Mouse (Mus musculus) forebrain, embryonic 12.5 days (tissue): ENCODE measurements around the gene Spata3. TPM values are rescaled to one million over a fixed set of nuclear protein-coding genes. Genes with fewer than 3 reads are reported as not detected.
"Not testable (repeated sequence)": the region's sequence is repeated elsewhere in the genome, so short reads cannot be mapped to it uniquely, and the experiment has no call there.

Experiments used
- ATAC-seq: fragments of 200-750 bp; cut with Nextera tagmentation; 2 replicates; pipeline ENCODE4 v1.8.0; 2017; ENCODE audit warnings: moderate TSS enrichment; ENCODE audit not compliant: low FRiP score
- H3K27ac ChIP-seq: fragments of 300-500 bp; sonication (generic); 2 replicates; pipeline ENCODE4 v1.5.1; 2016; ENCODE audit warnings: mild to moderate bottlenecking
- H3K27me3 ChIP-seq: fragments of 300-500 bp; sonication (generic); 2 replicates; pipeline ENCODE4 v1.6.1; 2016; ENCODE audit warnings: mild to moderate bottlenecking
- H3K36me3 ChIP-seq: fragments of 300-500 bp; sonication (generic); replicated peaks from 2 replicates; pipeline ENCODE4 v1.6.1; 2016; ENCODE audit warnings: mild to moderate bottlenecking
- H3K4me1 ChIP-seq: fragments of 300-500 bp; sonication (generic); 2 replicates; pipeline ENCODE4 v1.6.1; 2016
- H3K4me2 ChIP-seq: fragments of 300-500 bp; sonication (generic); 2 replicates; pipeline ENCODE4 v1.6.1; 2016; ENCODE audit warnings: mild to moderate bottlenecking, moderate library complexity
- H3K4me3 ChIP-seq: fragments of 300-500 bp; sonication (generic); replicated peaks from 2 replicates; pipeline ENCODE4 v1.5.1; 2016; ENCODE audit warnings: mild to moderate bottlenecking
- H3K9ac ChIP-seq: fragments of 300-500 bp; sonication (generic); 2 replicates; pipeline ENCODE4 v1.6.1; 2016; ENCODE audit warnings: mild to moderate bottlenecking
- H3K9me3 ChIP-seq: fragments of 300-500 bp; sonication (generic); 2 replicates; pipeline ENCODE4 v1.6.1; 2016
- WGBS: fragments of 180-500 bp; shearing (Covaris S2); methylation state at CpG from one replicate; pipeline ENCODE4 v1.1.7; 2016; 5-methylcytosine and 5-hydroxymethylcytosine counted together
- polyA plus RNA-seq: library from polyadenylated mRNA; unstranded; fragments of >200 nt; fragmentation: Nextera tagmentation; extraction: Ambion mirVana; gene quantifications from 2 replicates; pipeline ENCODE4 v1.2.1, GENCODE M21; 2016

Gene Spata3
- not detected in 2 replicates for polyA plus RNA-seq

DNA sequence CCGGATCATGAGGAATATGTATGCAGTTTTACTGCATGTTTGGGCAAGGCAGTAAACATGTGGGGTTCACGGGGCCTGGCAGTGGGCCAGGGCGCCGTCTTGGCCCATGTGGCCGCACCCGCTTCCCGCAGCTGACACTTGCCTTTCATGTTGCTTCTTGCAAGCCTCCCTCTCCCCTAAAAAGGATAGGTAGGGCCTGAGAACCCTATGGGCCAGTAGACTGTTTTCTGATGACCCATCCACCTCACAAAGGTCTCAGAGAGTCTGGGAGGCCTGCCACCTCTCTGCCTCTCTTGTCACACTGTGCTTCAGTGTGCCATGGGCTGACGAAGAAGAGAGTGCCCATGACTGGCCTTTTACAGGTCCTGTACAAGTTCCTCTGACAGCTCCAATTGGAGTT lies at the start of gene Spata3:
TSS of gene Spata3 (plus strand) at position 301 of the 400 bp plus-strand sequence.
- 93% methylated on average over 8 of the region's 8 CpGs for WGBS
- no peak within 1 kb of the TSS for H3K9ac ChIP-seq
- H3K36me3 ChIP-seq = no peaks in the 10 kb centered on the region
- H3K27ac ChIP-seq = no peak within 1 kb of the TSS
- H3K4me3 ChIP-seq = no peak within 1 kb of the TSS
- H3K4me1 ChIP-seq = peaks cover 13% of the 10 kb centered on the region
- H3K9me3 ChIP-seq = no peaks in the 10 kb centered on the region
- no peak within 1 kb of the TSS for H3K4me2 ChIP-seq
- ATAC-seq = no peak
- peaks cover 42% of the 10 kb centered on the region for H3K27me3 ChIP-seq

DNA sequence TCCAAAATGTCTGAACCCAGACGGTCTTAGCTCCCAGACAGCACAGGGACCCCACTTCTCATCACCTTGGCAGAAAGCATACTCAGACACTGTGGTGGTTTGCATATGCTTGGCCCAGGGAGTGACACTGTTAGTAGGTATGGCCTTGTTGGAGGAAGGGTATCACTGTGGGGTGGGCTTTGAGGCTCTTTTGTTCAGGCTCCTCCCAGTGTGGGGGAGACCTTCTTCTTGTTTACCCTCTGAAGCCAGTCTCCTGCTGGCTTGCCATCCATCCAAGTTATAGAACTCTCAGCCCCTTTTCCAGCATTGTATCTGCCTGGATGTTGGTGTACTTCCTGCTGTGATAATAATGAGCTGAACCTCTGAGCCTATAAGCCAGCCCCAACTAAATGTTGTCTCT lies 47.5 kb upstream of the Spata3 start:
- Histone ChIP-seq H3K9me3 (no peaks in the 10 kb centered on the region), H3K4me1 (no peaks in the 10 kb centered on the region), H3K27ac (no peak overlapping the region), H3K36me3 (no peaks in the 10 kb centered on the region), H3K4me3 (no peak overlapping the region), H3K9ac (no peak overlapping the region), H3K27me3 (no peaks in the 10 kb centered on the region), H3K4me2 (no peak overlapping the region)
- no peak for ATAC-seq
- 87% methylated on average over 1 of the region's 1 CpGs for WGBS

DNA sequence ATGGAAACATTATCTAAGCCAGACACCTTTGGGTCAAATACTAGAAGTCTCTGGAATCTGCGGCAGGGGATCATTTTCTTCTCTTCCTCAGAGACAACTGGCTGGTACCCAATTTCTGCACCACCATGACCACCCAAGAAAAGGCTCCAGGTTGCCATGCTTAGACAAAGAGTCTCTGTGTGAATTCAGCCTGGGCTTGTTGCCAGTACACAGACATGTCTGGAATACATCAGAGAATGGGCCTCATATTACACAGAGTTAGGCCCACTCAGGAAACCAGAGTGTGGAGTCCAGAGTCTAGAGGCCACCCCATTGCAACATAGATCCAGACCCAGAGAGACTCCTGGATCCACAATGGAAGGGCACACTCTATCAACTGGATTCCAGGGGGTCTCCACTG lies 47.1 kb upstream of the Spata3 start:
- H3K27me3 ChIP-seq = no peaks in the 10 kb centered on the region
- ATAC-seq = no peak
- H3K9me3 ChIP-seq = no peaks in the 10 kb centered on the region
- H3K36me3 ChIP-seq = no peaks in the 10 kb centered on the region
- no peak overlapping the region for H3K4me2 ChIP-seq
- H3K9ac ChIP-seq = no peak overlapping the region
- no peaks in the 10 kb centered on the region for H3K4me1 ChIP-seq
- no peak overlapping the region for H3K4me3 ChIP-seq
- H3K27ac ChIP-seq = no peak overlapping the region
- 85% methylated on average over 1 of the region's 1 CpGs for WGBS

GRCm38 (mm10) chr1:85971070-85971469 lies 45.5 kb upstream of the Spata3 start:
- 86% methylated on average over 3 of the region's 3 CpGs for WGBS
- H3K9me3 ChIP-seq = no peaks in the 10 kb centered on the region
- H3K27me3 ChIP-seq = no peaks in the 10 kb centered on the region
- H3K36me3 ChIP-seq = no peaks in the 10 kb centered on the region
- ATAC-seq = no peak
- no peaks in the 10 kb centered on the region for H3K4me1 ChIP-seq
- no peak overlapping the region for H3K4me3 ChIP-seq
- no peak overlapping the region for H3K27ac ChIP-seq
- no peak overlapping the region for H3K9ac ChIP-seq
- H3K4me2 ChIP-seq = no peak overlapping the region

DNA sequence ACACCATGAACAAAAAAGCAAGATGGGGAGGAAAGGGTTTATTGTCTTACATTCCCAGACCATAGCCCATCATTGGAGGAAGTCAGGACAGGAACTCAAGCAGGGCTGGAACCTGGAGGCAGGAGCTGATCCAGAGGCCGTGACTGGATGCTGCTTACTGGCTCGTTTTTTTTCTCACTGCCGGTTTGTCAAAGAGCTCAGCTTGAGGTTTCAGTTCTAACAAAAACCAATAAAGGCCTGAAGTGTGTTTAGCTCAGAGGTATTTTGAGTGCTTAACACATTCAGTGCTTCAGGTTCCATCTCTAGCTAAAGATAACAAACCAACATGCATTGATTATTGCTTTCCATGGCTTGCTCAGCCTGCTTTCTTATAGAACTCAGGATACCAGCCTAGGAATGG lies 44.3 kb upstream of the Spata3 start:
- Histone ChIP-seq H3K4me3 (no peak overlapping the region), H3K27me3 (no peaks in the 10 kb centered on the region), H3K4me2 (no peak overlapping the region), H3K36me3 (no peaks in the 10 kb centered on the region), H3K9me3 (no peaks in the 10 kb centered on the region), H3K4me1 (no peaks in the 10 kb centered on the region), H3K27ac (no peak overlapping the region), H3K9ac (no peak overlapping the region)
- WGBS = 67% methylated on average over 3 of the region's 3 CpGs
- ATAC-seq = no peak

DNA sequence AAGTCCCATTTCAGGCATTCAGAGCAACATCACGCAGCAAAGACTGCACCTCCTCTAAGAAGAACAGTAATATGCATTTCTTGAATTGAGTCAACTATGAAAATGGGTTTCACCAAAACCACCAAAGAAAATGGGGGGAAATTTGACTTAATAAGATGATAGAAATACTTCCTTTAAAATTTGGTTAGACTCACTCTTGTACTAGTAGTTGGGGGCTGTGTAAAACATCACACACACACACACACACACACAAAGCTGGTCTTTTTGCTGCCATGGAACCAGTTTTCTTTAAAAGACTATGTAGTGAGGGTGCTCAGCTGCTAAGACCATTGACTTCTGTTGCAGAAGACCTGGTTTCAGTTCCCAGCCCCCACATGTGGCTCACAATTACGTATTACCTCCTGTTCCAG lies 43.1 kb upstream of the Spata3 start:
- H3K27me3 ChIP-seq = no peaks in the 10 kb centered on the region
- no peaks in the 10 kb centered on the region for H3K36me3 ChIP-seq
- no peak overlapping the region for H3K4me3 ChIP-seq
- H3K9me3 ChIP-seq = no peaks in the 10 kb centered on the region
- H3K4me1 ChIP-seq = no peaks in the 10 kb centered on the region
- ATAC-seq = no peak
- H3K9ac ChIP-seq = no peak overlapping the region
- no peak overlapping the region for H3K27ac ChIP-seq
- H3K4me2 ChIP-seq = no peak overlapping the region
- WGBS = 84% methylated on average over 2 of the region's 2 CpGs

DNA sequence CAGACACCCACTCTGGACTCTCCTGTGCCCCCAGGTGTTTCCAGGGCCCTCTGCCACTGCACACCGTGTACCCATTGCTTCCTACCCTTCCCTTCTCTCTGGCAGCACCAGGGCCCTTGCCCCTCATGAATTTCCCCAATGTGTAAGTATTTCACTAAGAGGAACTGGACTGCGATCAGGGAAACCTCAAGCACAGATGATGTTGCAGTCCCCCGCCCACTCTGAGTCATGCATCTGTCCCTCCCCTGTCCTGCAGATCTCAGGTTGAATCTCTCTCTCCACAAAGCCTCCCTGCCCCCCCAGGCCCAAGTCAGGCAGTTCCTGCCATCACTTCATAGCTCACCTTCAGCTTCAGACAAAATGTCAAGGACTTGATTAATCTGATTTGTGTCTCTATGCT lies 38.9 kb upstream of the Spata3 start:
- no peak for ATAC-seq
- H3K9ac ChIP-seq = no peak overlapping the region
- no peaks in the 10 kb centered on the region for H3K9me3 ChIP-seq
- WGBS = 81% methylated on average over 3 of the region's 3 CpGs
- no peak overlapping the region for H3K27ac ChIP-seq
- H3K27me3 ChIP-seq = no peaks in the 10 kb centered on the region
- no peaks in the 10 kb centered on the region for H3K4me1 ChIP-seq
- H3K4me2 ChIP-seq = no peak overlapping the region
- H3K4me3 ChIP-seq = no peak overlapping the region
- no peaks in the 10 kb centered on the region for H3K36me3 ChIP-seq

DNA sequence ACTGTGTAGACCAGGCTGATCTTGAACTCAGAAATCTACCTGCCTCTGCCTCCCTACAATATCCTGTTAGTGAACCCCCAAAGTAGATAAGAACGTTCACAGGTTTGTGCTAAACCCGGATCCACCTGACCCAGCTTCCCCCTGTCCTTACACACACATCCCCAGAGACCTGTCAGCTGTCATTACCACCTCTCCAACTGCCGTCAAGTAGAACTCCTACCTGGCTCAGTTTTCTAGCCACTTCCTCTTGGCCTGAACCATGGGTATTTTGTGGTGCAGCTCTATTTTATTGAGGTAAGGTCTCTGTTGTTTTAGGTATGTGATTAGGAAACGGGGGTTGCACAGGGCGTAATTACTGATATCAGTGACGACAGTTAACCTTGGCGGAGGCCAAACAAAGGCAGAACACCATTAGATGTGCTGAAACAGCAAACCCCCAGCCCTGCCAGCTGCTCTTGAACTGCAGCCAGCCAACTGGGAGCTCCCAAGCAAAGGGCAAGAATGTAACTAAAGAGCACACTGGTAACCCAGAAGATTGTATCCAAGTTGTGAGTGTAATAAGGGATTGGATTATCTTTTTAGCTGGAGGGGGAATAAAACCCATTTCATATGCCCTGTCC lies 34.8 kb upstream of the Spata3 start:
- Histone ChIP-seq H3K9ac (no peak overlapping the region), H3K27me3 (no peaks in the 10 kb centered on the region), H3K4me1 (no peaks in the 10 kb centered on the region), H3K36me3 (no peaks in the 10 kb centered on the region), H3K4me2 (no peak overlapping the region), H3K4me3 (no peak overlapping the region), H3K9me3 (no peaks in the 10 kb centered on the region), H3K27ac (no peak overlapping the region)
- ATAC-seq = no peak
- 74% methylated on average over 7 of the region's 7 CpGs for WGBS

- Histone ChIP-seq H3K9ac (no peak overlapping the region), H3K27ac (no peak overlapping the region), H3K4me2 (no peak overlapping the region), H3K27me3 (no peaks in the 10 kb centered on the region), H3K36me3 (no peaks in the 10 kb centered on the region), H3K4me1 (no peaks in the 10 kb centered on the region), H3K4me3 (no peak overlapping the region), H3K9me3 (no peaks in the 10 kb centered on the region)
- no peak for ATAC-seq
- WGBS = 80% methylated on average over 3 of the region's 3 CpGs
These were observed 30.8 kb upstream of the Spata3 start for GRCm38 (mm10) chr1:85985784-85986183.

DNA sequence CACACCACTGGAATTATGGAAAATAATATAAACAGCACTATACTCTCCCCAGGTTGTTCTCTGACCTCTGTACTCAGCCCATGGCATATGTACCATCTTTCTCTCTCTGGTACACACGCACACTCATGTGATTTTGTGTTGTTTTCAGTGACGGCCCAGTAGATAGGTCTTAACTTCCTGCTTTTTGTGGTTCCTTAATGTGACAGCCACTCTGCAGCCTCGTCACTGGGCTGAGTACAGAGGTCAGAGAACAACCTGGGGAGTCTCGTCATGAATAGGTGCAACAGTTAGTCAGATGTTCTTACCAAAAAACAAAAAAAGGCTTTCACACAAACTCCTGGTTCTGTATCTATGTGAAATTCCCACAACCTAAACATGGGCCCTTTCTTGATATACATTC lies 28.3 kb upstream of the Spata3 start:
- no peaks in the 10 kb centered on the region for H3K9me3 ChIP-seq
- H3K4me3 ChIP-seq = no peak overlapping the region
- no peak for ATAC-seq
- H3K27me3 ChIP-seq = no peaks in the 10 kb centered on the region
- H3K4me2 ChIP-seq = no peak overlapping the region
- no peak overlapping the region for H3K9ac ChIP-seq
- WGBS = 78% methylated on average over 4 of the region's 4 CpGs
- no peak overlapping the region for H3K27ac ChIP-seq
- no peaks in the 10 kb centered on the region for H3K36me3 ChIP-seq
- no peaks in the 10 kb centered on the region for H3K4me1 ChIP-seq

GRCm38 (mm10) chr1:85988882-85989281 lies 27.7 kb upstream of the Spata3 start:
- not testable (repeated sequence) for H3K9me3 ChIP-seq, H3K4me2 ChIP-seq, H3K9ac ChIP-seq, H3K36me3 ChIP-seq, ATAC-seq, H3K4me1 ChIP-seq, H3K27ac ChIP-seq, H3K4me3 ChIP-seq, H3K27me3 ChIP-seq
- 89% methylated on average over 4 of the region's 4 CpGs for WGBS

- no peaks in the 10 kb centered on the region for H3K9me3 ChIP-seq
- no peaks in the 10 kb centered on the region for H3K36me3 ChIP-seq
- no peak overlapping the region for H3K27ac ChIP-seq
- H3K9ac ChIP-seq = no peak overlapping the region
- 83% methylated on average over 9 of the region's 9 CpGs for WGBS
- H3K4me1 ChIP-seq = no peaks in the 10 kb centered on the region
- no peak overlapping the region for H3K4me3 ChIP-seq
- H3K4me2 ChIP-seq = no peak overlapping the region
- no peaks in the 10 kb centered on the region for H3K27me3 ChIP-seq
- no peak for ATAC-seq
These were observed 24.4 kb upstream of the Spata3 start for GRCm38 (mm10) chr1:85992175-85992574.

DNA sequence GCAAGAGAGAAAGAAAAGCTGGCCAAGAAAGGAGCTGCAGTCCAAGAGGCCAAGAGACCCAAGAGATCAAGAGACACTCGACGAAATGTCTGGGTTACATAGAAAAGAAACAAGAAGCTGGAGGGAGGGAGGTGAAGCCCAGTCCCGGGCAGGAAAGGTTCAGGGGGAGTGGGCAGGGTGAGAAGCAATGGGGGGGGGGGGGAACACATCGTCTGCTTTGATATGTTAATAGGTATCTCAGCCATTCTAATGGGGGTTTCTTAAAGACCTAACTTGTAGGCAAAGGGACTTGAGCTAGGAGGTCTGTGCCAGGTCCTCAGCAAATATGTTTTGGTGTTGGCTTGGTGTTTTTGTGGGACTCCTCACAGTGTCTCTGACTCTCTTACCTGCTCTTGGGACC lies 23.1 kb upstream of the Spata3 start:
- Histone ChIP-seq H3K36me3 (no peaks in the 10 kb centered on the region), H3K27ac (no peak overlapping the region), H3K27me3 (no peaks in the 10 kb centered on the region), H3K9me3 (no peaks in the 10 kb centered on the region), H3K9ac (no peak overlapping the region), H3K4me2 (no peak overlapping the region), H3K4me1 (no peaks in the 10 kb centered on the region), H3K4me3 (no peak overlapping the region)
- ATAC-seq = no peak
- WGBS = 73% methylated on average over 4 of the region's 4 CpGs
